Mouse (Mus musculus) lung, embryonic 15.5 days (tissue): Measurements from ENCODE around the gene Tll1. TPM values are rescaled to one million over a fixed set of nuclear protein-coding genes. Genes with fewer than 3 reads are reported as not detected.

ENCODE experiments used
- ATAC-seq: fragments of 200-750 bp; cut with Nextera tagmentation; 2 replicates; pipeline ENCODE4 v1.8.0; 2017; ENCODE audit warnings: moderate number of reproducible peaks, borderline replicate concordance; ENCODE audit not compliant: low FRiP score, low TSS enrichment; ENCODE audit errors: extremely low read depth
- H3K27ac ChIP-seq: fragments of 300-500 bp; sonication (generic); 2 replicates; pipeline ENCODE4 v1.5.1; 2015; ENCODE audit warnings: moderate library complexity, mild to moderate bottlenecking, inconsistent platforms
- H3K27me3 ChIP-seq: fragments of 300-500 bp; sonication (generic); 2 replicates; pipeline ENCODE4 v1.6.1; 2015; ENCODE audit warnings: inconsistent platforms
- H3K36me3 ChIP-seq: fragments of 300-500 bp; sonication (generic); 2 replicates; pipeline ENCODE4 v1.6.1; 2015; ENCODE audit warnings: inconsistent platforms
- H3K4me1 ChIP-seq: fragments of 300-500 bp; sonication (generic); 2 replicates; pipeline ENCODE4 v1.6.1; 2015; ENCODE audit warnings: inconsistent platforms
- H3K4me2 ChIP-seq: fragments of 300-500 bp; sonication (generic); 2 replicates; pipeline ENCODE4 v1.6.1; 2015; ENCODE audit warnings: inconsistent platforms, mild to moderate bottlenecking, moderate library complexity
- H3K4me3 ChIP-seq: fragments of 300-500 bp; sonication (generic); 2 replicates; pipeline ENCODE4 v1.5.1; 2015; ENCODE audit warnings: mild to moderate bottlenecking, inconsistent platforms
- H3K9ac ChIP-seq: fragments of 300-500 bp; sonication (generic); 2 replicates; pipeline ENCODE4 v1.6.1; 2015; ENCODE audit warnings: inconsistent platforms
- H3K9me3 ChIP-seq: fragments of 300-500 bp; sonication (generic); 2 replicates; pipeline ENCODE4 v1.6.1; 2016; ENCODE audit warnings: inconsistent platforms
- WGBS: fragments of 180-500 bp; shearing (Covaris S2); methylation state at CpG from one replicate; pipeline ENCODE4 v1.1.7; 2015; 5-methylcytosine and 5-hydroxymethylcytosine counted together
- polyA plus RNA-seq: library from polyadenylated mRNA; unstranded; fragments of >200 nt; fragmentation: Nextera tagmentation; extraction: Ambion mirVana; gene quantifications from 2 replicates; pipeline ENCODE4 v1.2.1, GENCODE M21; 2015

Gene Tll1
- polyA plus RNA-seq, 1 experiment from 2014 or later: 1.5 TPM

DNA sequence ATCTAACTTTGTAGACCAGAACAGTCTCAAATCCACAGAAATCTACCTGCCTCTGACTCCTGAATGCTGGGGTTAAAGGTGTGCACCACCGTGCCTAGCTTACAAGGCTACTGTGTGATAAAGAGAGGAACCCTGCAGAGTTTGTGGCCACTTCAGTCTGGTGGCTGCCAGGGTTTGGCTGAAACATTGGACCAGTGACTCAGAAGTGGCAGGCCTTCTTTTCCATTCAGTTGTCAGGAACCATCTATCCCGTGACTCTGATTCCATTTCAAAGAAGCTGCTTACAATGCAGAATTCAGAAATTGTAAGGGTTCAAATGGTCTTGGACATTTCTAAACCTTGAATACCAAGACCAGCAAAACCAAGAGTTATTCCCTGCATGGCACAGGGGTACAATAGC, 12.7 kb downstream of the Tll1 start:
- ATAC-seq: no peak
- H3K27me3 ChIP-seq: no peaks in the 10 kb centered on the region
- 54% methylated on average over 2 of the region's 2 CpGs for WGBS

DNA sequence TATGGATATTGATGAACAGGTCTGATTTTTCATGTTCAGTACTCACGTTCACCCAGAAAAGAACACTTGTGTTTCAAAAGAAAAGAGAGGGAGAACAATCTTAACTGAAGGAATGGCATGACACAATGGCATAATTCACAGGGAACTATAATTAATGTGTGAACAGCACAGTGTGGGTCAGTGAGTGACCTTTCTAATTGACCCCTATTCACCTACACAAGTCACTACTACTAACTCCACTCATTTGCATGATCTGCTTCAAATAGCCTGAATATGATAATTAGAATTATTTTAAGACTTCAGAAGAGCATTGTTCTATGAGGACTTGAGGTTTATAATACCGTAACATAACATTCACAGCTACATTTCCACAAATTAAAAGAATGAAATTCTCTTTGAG, 18.2 kb downstream of the Tll1 start:
- 80% methylated on average over 2 of the region's 2 CpGs for WGBS
- no peak overlapping the region for H3K4me2 ChIP-seq
- H3K27me3 ChIP-seq: no peaks in the 10 kb centered on the region
- no peak overlapping the region for H3K27ac ChIP-seq
- H3K36me3 ChIP-seq: no peaks in the 10 kb centered on the region
- no peak overlapping the region for H3K4me3 ChIP-seq
- no peak overlapping the region for H3K9ac ChIP-seq
- ATAC-seq: no peak
- H3K9me3 ChIP-seq: no peaks in the 10 kb centered on the region
- no peaks in the 10 kb centered on the region for H3K4me1 ChIP-seq

More for the DNA sequence above, 12.7 kb downstream of the Tll1 start:
- no peak overlapping the region for H3K4me2 ChIP-seq
- no peak overlapping the region for H3K27ac ChIP-seq
- no peak overlapping the region for H3K9ac ChIP-seq
- no peaks in the 10 kb centered on the region for H3K36me3 ChIP-seq
- no peaks in the 10 kb centered on the region for H3K4me1 ChIP-seq
- H3K9me3 ChIP-seq: no peaks in the 10 kb centered on the region
- no peak overlapping the region for H3K4me3 ChIP-seq

DNA sequence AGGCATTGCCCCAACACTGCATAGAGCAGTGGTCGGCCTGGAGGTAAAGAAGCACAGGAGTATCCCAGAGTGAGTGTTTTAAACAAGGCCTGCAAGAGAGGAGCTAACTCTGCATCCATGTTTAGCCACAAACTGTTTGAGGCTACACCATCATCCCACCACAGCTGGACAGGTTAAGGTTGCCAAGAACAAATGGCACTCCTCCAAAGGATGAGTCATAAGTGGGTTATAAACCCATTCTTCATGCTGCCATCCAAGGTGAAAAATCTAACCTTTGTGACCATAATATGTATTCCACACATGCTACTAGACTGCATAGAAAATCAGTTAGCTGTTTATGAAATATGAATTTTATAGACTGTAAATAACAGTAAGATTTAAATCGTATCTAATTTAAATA, 29.1 kb downstream of the Tll1 start:
- Histone ChIP-seq H3K27me3 (no peaks in the 10 kb centered on the region), H3K9me3 (no peaks in the 10 kb centered on the region), H3K36me3 (no peaks in the 10 kb centered on the region), H3K9ac (no peak overlapping the region), H3K4me3 (no peak overlapping the region), H3K27ac (no peak overlapping the region), H3K4me1 (no peaks in the 10 kb centered on the region), H3K4me2 (no peak overlapping the region)
- ATAC-seq: no peak
- WGBS: 80% methylated on average over 2 of the region's 2 CpGs

DNA sequence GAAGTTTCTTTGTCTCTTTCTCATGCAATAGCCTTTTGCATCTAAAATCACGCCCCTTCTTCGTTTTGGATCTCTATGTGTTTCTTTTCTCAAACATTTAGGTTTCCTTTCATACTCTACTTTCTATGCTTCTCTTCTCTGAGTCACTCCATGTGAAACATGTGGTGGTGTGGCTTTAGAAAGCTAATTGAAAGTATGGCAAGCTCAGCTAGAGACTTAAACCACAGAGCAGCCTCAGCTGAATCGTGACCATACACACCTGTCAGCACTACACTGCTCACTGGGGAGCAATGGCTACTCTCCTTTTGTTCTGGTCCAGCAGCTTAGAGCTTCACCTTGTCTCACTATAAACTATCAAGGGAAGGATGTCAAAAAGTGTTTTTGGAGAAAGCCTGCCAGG, 31.2 kb downstream of the Tll1 start:
- H3K27me3 ChIP-seq: no peaks in the 10 kb centered on the region
- no peaks in the 10 kb centered on the region for H3K36me3 ChIP-seq
- no peak overlapping the region for H3K27ac ChIP-seq
- no peak for ATAC-seq
- no peak overlapping the region for H3K4me2 ChIP-seq
- no peaks in the 10 kb centered on the region for H3K9me3 ChIP-seq
- no peak overlapping the region for H3K4me3 ChIP-seq
- no peaks in the 10 kb centered on the region for H3K4me1 ChIP-seq
- WGBS: 78% methylated on average over 3 of the region's 3 CpGs
- H3K9ac ChIP-seq: no peak overlapping the region

DNA sequence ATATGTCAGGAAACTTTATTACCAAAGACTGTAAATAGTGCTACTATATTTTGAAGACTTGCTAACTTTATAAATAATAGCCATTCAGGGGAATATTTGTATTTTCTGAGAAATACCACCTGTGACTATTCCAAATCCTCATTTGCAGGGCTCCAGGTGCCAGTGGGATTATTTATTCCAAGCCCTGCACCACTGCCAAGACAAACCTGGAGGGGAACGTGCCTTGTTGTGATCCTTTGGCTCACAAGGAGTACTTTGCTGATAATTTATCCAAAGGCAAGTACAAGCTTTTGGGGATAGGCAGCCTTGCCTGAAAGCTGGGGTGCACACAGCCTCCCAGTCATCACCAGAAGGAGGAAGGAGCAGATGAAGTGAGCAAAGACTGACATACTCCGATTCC, 32.3 kb downstream of the Tll1 start:
- no peak overlapping the region for H3K9ac ChIP-seq
- 69% methylated on average over 2 of the region's 2 CpGs for WGBS

DNA sequence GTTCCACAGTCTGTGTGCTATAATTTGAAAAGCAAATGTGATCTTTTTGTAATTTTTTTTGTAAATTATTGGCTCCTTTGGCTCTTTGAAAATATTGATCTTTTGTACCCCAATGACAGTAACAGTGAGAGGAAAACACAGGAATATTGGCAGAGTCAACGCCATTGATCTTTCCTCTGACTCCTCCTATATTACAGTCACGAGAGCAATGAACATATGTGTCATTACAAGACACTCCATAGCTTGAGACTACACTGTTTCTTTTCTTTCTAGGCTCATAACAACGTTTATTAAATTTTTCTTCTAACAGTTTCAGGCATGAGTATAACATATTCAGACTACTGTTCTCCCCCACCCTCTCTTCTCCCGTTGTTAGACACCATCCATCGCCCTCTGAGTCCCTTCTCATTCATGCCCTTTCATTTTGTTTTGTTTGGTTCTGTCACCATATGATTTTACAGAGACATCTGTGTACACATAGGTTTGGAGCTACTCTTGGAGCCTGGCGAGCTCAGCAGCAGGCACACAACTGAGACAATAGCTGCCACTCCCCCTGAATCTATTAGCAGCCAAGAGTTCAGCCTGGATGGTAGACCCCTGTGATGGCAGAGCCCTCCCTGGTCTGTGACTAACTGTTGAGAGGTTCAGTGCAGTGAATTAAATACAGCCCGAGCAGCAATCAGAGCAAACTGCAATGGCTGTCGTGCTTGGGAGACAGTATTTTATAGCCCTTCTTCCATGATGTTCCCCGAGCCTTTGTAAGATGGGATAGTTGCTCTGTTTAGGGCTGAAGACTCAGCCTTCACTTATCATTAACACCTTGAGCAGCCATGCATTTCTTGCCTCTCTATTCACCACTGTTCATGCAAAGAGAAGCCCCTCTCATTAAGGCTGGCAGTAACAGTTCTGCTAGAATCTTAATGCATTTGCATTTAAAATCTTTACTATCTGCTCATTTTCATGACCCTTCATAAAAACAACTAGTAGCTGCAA, 52.9 kb downstream of the Tll1 start:
- H3K9ac ChIP-seq: no peak overlapping the region
- no peak for ATAC-seq
- WGBS: 62% methylated on average over 9 of the region's 9 CpGs
- no peaks in the 10 kb centered on the region for H3K9me3 ChIP-seq
- no peaks in the 10 kb centered on the region for H3K36me3 ChIP-seq
- no peak overlapping the region for H3K27ac ChIP-seq
- no peaks in the 10 kb centered on the region for H3K4me1 ChIP-seq
- H3K4me2 ChIP-seq: no peak overlapping the region
- H3K4me3 ChIP-seq: no peak overlapping the region
- no peaks in the 10 kb centered on the region for H3K27me3 ChIP-seq

More for the DNA sequence above, 32.3 kb downstream of the Tll1 start:
- no peaks in the 10 kb centered on the region for H3K36me3 ChIP-seq
- no peaks in the 10 kb centered on the region for H3K9me3 ChIP-seq
- no peak for ATAC-seq
- no peaks in the 10 kb centered on the region for H3K27me3 ChIP-seq
- no peak overlapping the region for H3K4me2 ChIP-seq
- H3K4me3 ChIP-seq: no peak overlapping the region
- no peaks in the 10 kb centered on the region for H3K4me1 ChIP-seq
- H3K27ac ChIP-seq: no peak overlapping the region

DNA sequence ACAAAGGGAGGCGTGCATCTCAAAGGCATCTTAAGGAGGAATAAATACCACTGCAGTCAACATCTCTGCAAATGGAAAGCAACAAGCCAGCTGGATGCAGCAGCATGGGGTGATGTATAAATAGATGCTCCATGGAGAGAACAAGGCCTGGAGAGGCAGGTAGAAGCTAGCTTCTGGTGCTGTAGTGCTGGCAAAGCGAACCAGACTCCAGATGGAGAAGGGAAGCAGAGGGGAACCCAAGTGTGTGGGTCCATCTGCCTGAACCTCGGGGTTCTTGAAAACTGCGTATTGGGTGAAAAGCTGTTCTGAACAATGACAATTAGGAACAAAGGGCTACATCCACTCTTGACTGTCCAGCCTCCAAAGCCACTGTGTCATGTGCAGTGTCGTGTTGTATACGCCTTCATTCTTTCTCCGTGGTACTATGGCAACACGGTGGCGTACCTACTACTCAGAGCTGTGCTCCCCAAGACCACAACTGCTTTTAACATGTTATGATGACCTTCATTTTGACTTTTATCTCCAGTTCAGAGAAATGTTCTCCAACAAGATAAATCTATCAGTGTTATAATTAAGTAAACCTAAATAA, 53.8 kb downstream of the Tll1 start:
- H3K27ac ChIP-seq: no peak overlapping the region

DNA sequence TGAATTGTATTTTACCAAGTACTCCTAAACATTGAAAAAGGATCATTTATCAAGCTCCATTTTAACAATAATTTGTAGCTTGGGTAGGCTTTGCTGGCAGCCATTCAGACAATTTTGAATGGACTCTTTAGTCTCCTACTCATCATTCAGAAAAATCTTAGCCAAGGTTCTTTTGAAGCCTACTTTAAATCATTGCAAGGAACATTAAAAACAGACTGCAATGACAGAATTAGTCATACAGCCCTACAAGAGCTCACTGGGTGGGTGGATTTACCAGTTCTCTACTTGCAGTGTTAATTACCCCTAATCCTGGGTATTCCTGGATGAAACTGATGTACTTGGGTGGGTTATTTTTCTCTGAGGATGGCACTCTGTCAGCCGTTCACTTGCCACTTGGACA, 69.5 kb downstream of the Tll1 start:
- no peaks in the 10 kb centered on the region for H3K4me1 ChIP-seq
- H3K27me3 ChIP-seq: no peaks in the 10 kb centered on the region
- no peak overlapping the region for H3K27ac ChIP-seq
- H3K4me3 ChIP-seq: no peak overlapping the region
- 70% methylated on average over 1 of the region's 1 CpGs for WGBS
- no peak overlapping the region for H3K9ac ChIP-seq
- H3K4me2 ChIP-seq: no peak overlapping the region
- H3K9me3 ChIP-seq: no peaks in the 10 kb centered on the region
- ATAC-seq: no peak
- H3K36me3 ChIP-seq: no peaks in the 10 kb centered on the region

More for the DNA sequence above, 53.8 kb downstream of the Tll1 start:
- H3K4me3 ChIP-seq: no peak overlapping the region
- no peaks in the 10 kb centered on the region for H3K36me3 ChIP-seq
- no peaks in the 10 kb centered on the region for H3K27me3 ChIP-seq
- no peaks in the 10 kb centered on the region for H3K9me3 ChIP-seq
- ATAC-seq: no peak
- no peak overlapping the region for H3K4me2 ChIP-seq
- WGBS: 79% methylated on average over 9 of the region's 9 CpGs
- no peak overlapping the region for H3K9ac ChIP-seq
- H3K4me1 ChIP-seq: no peaks in the 10 kb centered on the region

DNA sequence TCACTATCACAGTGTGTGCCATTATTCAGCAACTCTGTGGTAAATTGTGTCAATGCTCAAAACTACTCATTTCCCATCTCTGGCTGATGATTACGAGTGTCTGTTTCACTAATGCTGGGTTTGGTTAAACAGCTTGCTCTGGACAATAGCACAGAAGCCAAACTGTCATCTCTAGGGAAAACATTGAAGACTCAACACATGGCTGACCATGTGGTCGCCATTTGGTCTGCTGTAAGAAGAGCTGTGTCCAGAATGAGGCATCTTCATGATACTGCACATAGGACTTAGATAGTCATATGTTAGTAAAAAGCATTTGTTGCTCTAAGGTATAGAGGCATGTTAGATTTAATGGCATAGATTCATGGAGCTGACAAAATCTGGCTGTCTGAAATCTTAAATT, 98.9 kb downstream of the Tll1 start:
- no peaks in the 10 kb centered on the region for H3K36me3 ChIP-seq
- no peaks in the 10 kb centered on the region for H3K4me1 ChIP-seq
- no peak overlapping the region for H3K4me2 ChIP-seq
- no peak overlapping the region for H3K27ac ChIP-seq
- WGBS: 72% methylated on average over 2 of the region's 2 CpGs
- no peak overlapping the region for H3K4me3 ChIP-seq
- H3K27me3 ChIP-seq: no peaks in the 10 kb centered on the region
- ATAC-seq: no peak
- H3K9ac ChIP-seq: no peak overlapping the region
- no peaks in the 10 kb centered on the region for H3K9me3 ChIP-seq

DNA sequence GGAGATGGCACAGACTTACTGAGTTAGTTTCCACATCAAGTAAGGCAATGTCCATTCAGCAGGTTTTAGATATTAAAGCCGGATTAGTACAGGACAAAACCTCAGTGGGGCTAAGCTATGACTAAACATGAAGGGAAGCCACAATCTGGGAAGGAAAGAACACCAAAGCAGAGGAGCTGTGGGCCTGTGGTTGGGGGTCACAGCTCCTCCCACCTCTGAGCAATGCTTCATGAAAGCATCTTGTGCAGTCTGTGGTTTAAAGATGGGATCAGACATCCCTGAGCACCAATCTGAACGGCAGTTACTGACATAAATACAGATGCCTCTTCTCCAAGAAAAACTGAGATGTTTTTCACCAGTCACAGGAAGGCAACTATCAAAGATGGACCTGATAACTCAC, 132.7 kb downstream of the Tll1 start:
- no peaks in the 10 kb centered on the region for H3K9me3 ChIP-seq
- no peak overlapping the region for H3K4me3 ChIP-seq
- no peaks in the 10 kb centered on the region for H3K36me3 ChIP-seq
- no peak overlapping the region for H3K9ac ChIP-seq
- no peaks in the 10 kb centered on the region for H3K27me3 ChIP-seq
- H3K4me2 ChIP-seq: no peak overlapping the region
- H3K27ac ChIP-seq: no peak overlapping the region
- H3K4me1 ChIP-seq: no peaks in the 10 kb centered on the region
- ATAC-seq: no peak
- 64% methylated on average over 2 of the region's 2 CpGs for WGBS

DNA sequence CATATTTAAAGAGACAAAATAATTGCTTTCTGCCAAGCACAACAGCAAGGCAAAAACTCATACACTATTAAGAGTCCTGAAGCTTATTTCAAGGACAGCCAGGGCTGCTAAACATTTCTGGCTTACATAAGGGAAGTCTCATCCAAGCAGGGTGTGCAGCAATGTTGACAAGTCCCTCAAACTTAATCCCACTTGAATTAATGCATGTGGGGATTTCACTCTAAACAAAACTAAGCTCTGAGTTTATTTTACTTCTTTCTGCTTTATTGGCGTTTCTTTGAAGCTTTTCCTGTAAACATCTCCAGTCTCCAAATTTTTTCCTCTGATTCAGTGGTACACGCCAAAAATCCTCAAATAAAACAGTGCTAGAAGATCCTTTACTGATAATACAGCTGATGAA, 146.2 kb downstream of the Tll1 start:
- 16% methylated on average over 2 of the region's 2 CpGs for WGBS
- H3K4me3 ChIP-seq: no peak overlapping the region
- no peak for ATAC-seq
- H3K4me1 ChIP-seq: no peaks in the 10 kb centered on the region
- H3K4me2 ChIP-seq: no peak overlapping the region
- no peak overlapping the region for H3K9ac ChIP-seq
- H3K36me3 ChIP-seq: no peaks in the 10 kb centered on the region
- H3K27ac ChIP-seq: no peak overlapping the region
- no peaks in the 10 kb centered on the region for H3K27me3 ChIP-seq
- H3K9me3 ChIP-seq: no peaks in the 10 kb centered on the region

DNA sequence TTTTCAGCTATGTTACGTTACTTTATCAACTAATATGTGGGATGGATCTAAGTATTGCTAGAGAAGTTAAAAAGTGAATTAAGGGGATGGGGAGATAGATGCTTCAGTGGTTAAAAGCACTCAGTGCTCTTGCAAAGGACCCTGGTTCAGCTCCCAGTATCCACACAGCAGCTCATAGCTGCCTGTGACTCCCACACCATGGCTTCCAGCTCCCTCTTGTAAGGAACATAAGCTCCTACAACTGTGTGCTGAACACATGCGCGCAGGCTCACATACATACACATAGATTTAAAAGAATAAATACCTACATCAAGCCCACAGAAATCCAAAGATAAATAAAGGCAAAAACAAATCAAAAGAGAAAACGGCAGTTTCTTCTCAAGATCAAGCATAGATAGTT, 148.5 kb downstream of the Tll1 start:
- 72% methylated on average over 4 of the region's 4 CpGs for WGBS
- Histone ChIP-seq H3K27ac (no peak overlapping the region), H3K4me2 (no peak overlapping the region), H3K4me1 (no peaks in the 10 kb centered on the region), H3K9me3 (no peaks in the 10 kb centered on the region), H3K36me3 (no peaks in the 10 kb centered on the region), H3K4me3 (no peak overlapping the region), H3K27me3 (no peaks in the 10 kb centered on the region), H3K9ac (no peak overlapping the region)
- no peak for ATAC-seq
